ENCODE assay signal across 9 mouse cellular contexts in genomic region chr17:51111194-51111593, GRCm38 (mm10).
DNase-seq lines count a peak whose midpoint lies in the region; ATAC-seq and TF ChIP-seq lines count a peak whose summit lies in the region.
"Had no signal": no experiment of that assay in that cellular context is flagged by ENCODE, and none has a peak within 500 bp of the region (broad histone marks: within the 10 kb centered on the region; RNA-seq: fewer than 3 reads in every experiment).

No protein-coding gene starts in this region.

- no peak overlapping the region for H3K27ac ChIP-seq in heart, adult 2 months
- no peak overlapping the region for H3K27ac ChIP-seq in heart, embryonic 10.5 days
- no peak overlapping the region for H3K27ac ChIP-seq in embryonic facial prominence, embryonic 14.5 days (replicated peaks; ENCODE audit: low read depth, low read length)
- H3K27ac ChIP-seq: heart, embryonic 13.5 days had no signal

- DNase-seq in heart, adult 2 months: no peak
- no peak for DNase-seq in heart, embryonic 10.5 days (ENCODE audit: low spot score)
- DNase-seq in lung, postnatal 10 days: peak; percentile 52
- DNase-seq in lung, postnatal 4 days: no peak
- DNase-seq in embryonic facial prominence, embryonic 14.5 days (ENCODE audit: low spot score): peak; percentile 48
- peak; percentile 68 for DNase-seq in retina, embryonic 14.5 days (ENCODE audit: low spot score)
- no peak for DNase-seq in adrenal gland, postnatal 25 days

- no peak for ATAC-seq in embryonic facial prominence, embryonic 14.5 days (ENCODE audit: low read depth)
- ATAC-seq in cerebellum, adult (ENCODE audit: insufficient number of reproducible peaks, low FRiP score, low TSS enrichment): no peak

- no peaks in the 10 kb centered on the region for H3K36me3 ChIP-seq in heart, adult 2 months (ENCODE audit: control insufficient read depth, insufficient read depth, low read length)
- no peaks in the 10 kb centered on the region for H3K36me3 ChIP-seq in heart, embryonic 10.5 days
- H3K36me3 ChIP-seq in embryonic facial prominence, embryonic 14.5 days (ENCODE audit: control insufficient read depth, insufficient read depth, low read length): no peaks in the 10 kb centered on the region
- H3K36me3 ChIP-seq: heart, embryonic 13.5 days had no signal

- TF ChIP-seq POLR2A in heart, adult 2 months (IDR thresholded peaks at IDR 0.05; ENCODE audit: insufficient read depth, low read depth, low read length): no peak

- no peak overlapping the region for H3K4me3 ChIP-seq in heart, adult 2 months
- H3K4me3 ChIP-seq in heart, embryonic 10.5 days: no peak overlapping the region
- no peak overlapping the region for H3K4me3 ChIP-seq in embryonic facial prominence, embryonic 14.5 days (ENCODE audit: low read depth, low read length)
- H3K4me3 ChIP-seq: heart, embryonic 13.5 days had no signal

- peak; percentile 79 for TF ChIP-seq CTCF in heart, adult 2 months (IDR thresholded peaks at IDR 0.05)

- H3K9ac ChIP-seq in heart, adult 2 months (ENCODE audit: low read depth, low read length): no peak overlapping the region
- H3K9ac ChIP-seq in embryonic facial prominence, embryonic 14.5 days (ENCODE audit: low read depth, low read length): no peak overlapping the region
- H3K9ac ChIP-seq: heart, embryonic 13.5 days had no signal

- intact Hi-C loops in heart, adult 2 months (cut with DNase I): loop anchor here (2.0 to 5.0 kb wide), 2 partner anchors 68 to 176 kb away; partner anchors contain the start of gene Tbc1d5

- H3K4me1 ChIP-seq in heart, adult 2 months (ENCODE audit: control insufficient read depth, insufficient read depth, low read length): no peaks in the 10 kb centered on the region
- no peaks in the 10 kb centered on the region for H3K4me1 ChIP-seq in heart, embryonic 10.5 days
- no peaks in the 10 kb centered on the region for H3K4me1 ChIP-seq in embryonic facial prominence, embryonic 14.5 days (ENCODE audit: control insufficient read depth, insufficient read depth, low read length)
- H3K4me1 ChIP-seq: heart, embryonic 13.5 days had no signal

- TF ChIP-seq EP300 in heart, adult 2 months (IDR thresholded peaks at IDR 0.05; ENCODE audit: insufficient read depth, low read depth, low read length): no peak

- 46% methylated on average over 2 of the region's 2 CpGs for WGBS in heart, adult 2 months
- 62% methylated on average over 2 of the region's 2 CpGs for WGBS in heart, embryonic 10.5 days
- WGBS in embryonic facial prominence, embryonic 14.5 days: 59% methylated on average over 2 of the region's 2 CpGs

- no peaks in the 10 kb centered on the region for H3K79me2 ChIP-seq in heart, adult 2 months (replicated peaks; ENCODE audit: control insufficient read depth, insufficient read depth, low read length)

- H3K4me2 ChIP-seq in embryonic facial prominence, embryonic 14.5 days (ENCODE audit: low read depth, low read length): no peak overlapping the region
- H3K4me2 ChIP-seq: heart, embryonic 13.5 days had no signal

- H3K27me3 ChIP-seq in heart, adult 2 months (ENCODE audit: control insufficient read depth, insufficient read depth, low read length): no peaks in the 10 kb centered on the region
- no peaks in the 10 kb centered on the region for H3K27me3 ChIP-seq in heart, embryonic 10.5 days (ENCODE audit: insufficient read depth, poor library complexity, severe bottlenecking)
- H3K27me3 ChIP-seq in embryonic facial prominence, embryonic 14.5 days (replicated peaks; ENCODE audit: control insufficient read depth, insufficient read depth, low read length): no peaks in the 10 kb centered on the region
- H3K27me3 ChIP-seq: heart, embryonic 13.5 days had no signal

- no peaks in the 10 kb centered on the region for H3K9me3 ChIP-seq in heart, embryonic 10.5 days
- H3K9me3 ChIP-seq in embryonic facial prominence, embryonic 14.5 days (ENCODE audit: control insufficient read depth, low read length): no peaks in the 10 kb centered on the region
- H3K9me3 ChIP-seq: heart, embryonic 13.5 days had no signal

Comparison
In these comparisons a context has a peak if more than half of its experiments do, and no peak if none do; other contexts are left out.
1. DNase-seq: peak in lung, postnatal 10 days (single experiment), embryonic facial prominence, embryonic 14.5 days (single experiment) and retina, embryonic 14.5 days (single experiment); none in heart, adult 2 months (0 of 2), heart, embryonic 10.5 days (single experiment), lung, postnatal 4 days (0 of 2) and adrenal gland, postnatal 25 days (single experiment).